ENCODE assay signal across 8 mouse cellular contexts in the genomic region with DNA sequence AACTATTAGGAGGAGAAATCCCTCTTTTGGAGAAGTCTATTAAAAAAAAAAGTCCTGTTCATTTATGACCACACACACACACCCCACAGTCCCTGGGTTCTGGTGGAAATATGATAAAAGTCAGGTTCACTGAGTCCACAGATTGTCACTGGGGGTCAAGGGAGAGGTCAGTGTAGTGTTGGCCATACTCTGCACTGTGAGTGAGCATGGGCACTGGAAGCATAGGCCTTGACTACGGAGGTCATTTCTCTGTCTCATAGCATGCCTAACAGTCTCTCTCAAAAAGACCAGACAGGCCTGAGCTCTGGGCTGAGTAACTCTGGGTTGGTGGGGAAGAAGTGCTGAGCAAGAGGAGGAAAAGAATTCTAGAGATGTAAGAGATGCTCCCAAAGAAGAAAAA. TPM values are rescaled to one million over a fixed set of nuclear protein-coding genes. Genes with fewer than 3 reads are reported as not detected.
DNase-seq lines count a peak whose midpoint lies in the region; ATAC-seq lines count a peak whose summit lies in the region.

No protein-coding gene starts in this region.

- no peak for ATAC-seq in kidney, embryonic 16.5 days (ENCODE audit: low FRiP score, low TSS enrichment)
- ATAC-seq in embryonic facial prominence, embryonic 15.5 days (ENCODE audit: insufficient number of reproducible peaks, low FRiP score, low TSS enrichment, low read depth) = no peak
- no peak for ATAC-seq in neural tube, embryonic 14.5 days (ENCODE audit: low read depth)

- no peak for DNase-seq in kidney, adult 18-20 months
- DNase-seq in limb, embryonic 10.5 days (ENCODE audit: low spot score) = no peak
- no peak for DNase-seq in layer of hippocampus, adult 9-11 months
- DNase-seq in thymus, postnatal 25 days = no peak
- DNase-seq in cerebellum, adult 11-12 months = no peak

- H3K9ac ChIP-seq in kidney, embryonic 16.5 days (replicated peaks; ENCODE audit: low read length) = peak overlapping the region; percentile 99; the same call in 1 of the 2 replicates
- no peak overlapping the region for H3K9ac ChIP-seq in embryonic facial prominence, embryonic 15.5 days
- H3K9ac ChIP-seq in neural tube, embryonic 14.5 days (replicated peaks; ENCODE audit: low read depth, low read length) = peak overlapping the region; percentile 100; the same call in 1 of the 2 replicates

- peak overlapping the region; percentile 98 for H3K4me3 ChIP-seq in kidney, embryonic 16.5 days (ENCODE audit: low read length)
- H3K4me3 ChIP-seq in embryonic facial prominence, embryonic 15.5 days (replicated peaks) = no peak overlapping the region
- peak overlapping the region; percentile 91 for H3K4me3 ChIP-seq in limb, embryonic 10.5 days
- peak overlapping the region; percentile 98 for H3K4me3 ChIP-seq in neural tube, embryonic 14.5 days (ENCODE audit: low read depth, low read length)

- no peaks in the 10 kb centered on the region for H3K27me3 ChIP-seq in kidney, embryonic 16.5 days (ENCODE audit: insufficient read depth, low read length)
- H3K27me3 ChIP-seq in embryonic facial prominence, embryonic 15.5 days = no peaks in the 10 kb centered on the region
- H3K27me3 ChIP-seq in limb, embryonic 10.5 days (ENCODE audit: low read depth, poor library complexity, severe bottlenecking) = peaks cover 6% of the 10 kb centered on the region
- peaks cover 3% of the 10 kb centered on the region; the same call in 1 of the 2 replicates for H3K27me3 ChIP-seq in neural tube, embryonic 14.5 days (ENCODE audit: control insufficient read depth, insufficient read depth, low read length)

- no peaks in the 10 kb centered on the region for H3K36me3 ChIP-seq in kidney, embryonic 16.5 days (ENCODE audit: insufficient read depth, low read length)
- H3K36me3 ChIP-seq in embryonic facial prominence, embryonic 15.5 days = no peaks in the 10 kb centered on the region
- H3K36me3 ChIP-seq in limb, embryonic 10.5 days = peaks cover 13% of the 10 kb centered on the region
- H3K36me3 ChIP-seq in neural tube, embryonic 14.5 days (ENCODE audit: control insufficient read depth, insufficient read depth, low read length) = no peaks in the 10 kb centered on the region

- H3K4me2 ChIP-seq in kidney, embryonic 16.5 days (replicated peaks; ENCODE audit: low read depth, low read length) = peak overlapping the region; percentile 69
- H3K4me2 ChIP-seq in embryonic facial prominence, embryonic 15.5 days (replicated peaks) = peak overlapping the region; percentile 70; the same call in 1 of the 2 replicates
- H3K4me2 ChIP-seq in neural tube, embryonic 14.5 days (ENCODE audit: low read depth, low read length) = peak overlapping the region; percentile 59

- 47% methylated on average over 1 of the region's 1 CpGs for WGBS in kidney, embryonic 16.5 days
- 84% methylated on average over 1 of the region's 1 CpGs for WGBS in embryonic facial prominence, embryonic 15.5 days
- 80% methylated on average over 1 of the region's 1 CpGs for WGBS in limb, embryonic 10.5 days
- WGBS in neural tube, embryonic 14.5 days = 68% methylated on average over 1 of the region's 1 CpGs

- H3K9me3 ChIP-seq in kidney, embryonic 16.5 days (ENCODE audit: low read length) = no peaks in the 10 kb centered on the region
- no peaks in the 10 kb centered on the region for H3K9me3 ChIP-seq in embryonic facial prominence, embryonic 15.5 days (replicated peaks)
- H3K9me3 ChIP-seq in limb, embryonic 10.5 days (replicated peaks) = no peaks in the 10 kb centered on the region
- H3K9me3 ChIP-seq in neural tube, embryonic 14.5 days (ENCODE audit: control insufficient read depth, low read length) = no peaks in the 10 kb centered on the region

- no peak overlapping the region for H3K27ac ChIP-seq in kidney, embryonic 16.5 days (ENCODE audit: low read length)
- H3K27ac ChIP-seq in embryonic facial prominence, embryonic 15.5 days (replicated peaks) = no peak overlapping the region
- H3K27ac ChIP-seq in limb, embryonic 10.5 days = peak overlapping the region; percentile 99; the same call in 1 of the 2 replicates
- H3K27ac ChIP-seq in neural tube, embryonic 14.5 days (ENCODE audit: low read depth, low read length) = no peak overlapping the region

- H3K4me1 ChIP-seq in kidney, embryonic 16.5 days (ENCODE audit: insufficient read depth, low read length) = peaks cover 37% of the 10 kb centered on the region
- H3K4me1 ChIP-seq in embryonic facial prominence, embryonic 15.5 days = peaks cover 14% of the 10 kb centered on the region
- H3K4me1 ChIP-seq in limb, embryonic 10.5 days = peaks cover 43% of the 10 kb centered on the region
- peaks cover 32% of the 10 kb centered on the region for H3K4me1 ChIP-seq in neural tube, embryonic 14.5 days (ENCODE audit: control insufficient read depth, insufficient read depth, low read length)

RNA-seq across cellular contexts. Expression of gene Tbxas1, which starts 1.9 kb away (rescaled TPM):
- polyA plus RNA-seq in kidney, embryonic 16.5 days (2015; fragmentation: Nextera tagmentation; extraction: Ambion mirVana) = 8.4 and 9.2 TPM in 2 replicates
- polyA plus RNA-seq in embryonic facial prominence, embryonic 15.5 days (2015; fragmentation: Nextera tagmentation; extraction: Ambion mirVana) = 2.5 and 2.6 TPM in 2 replicates
- 1.1 TPM in 2 replicates for polyA plus RNA-seq in limb, embryonic 10.5 days (2016; fragmentation: Nextera tagmentation; extraction: Ambion mirVana)
- polyA plus RNA-seq in neural tube, embryonic 14.5 days (2014; fragmentation: Nextera tagmentation; extraction: Ambion mirVana) = 1.7 and 2.0 TPM in 2 replicates

RNA-seq across cellular contexts. Expression of gene Hipk2, which starts 2.6 kb away (rescaled TPM):
- 28.0 and 32.8 TPM in 2 replicates for polyA plus RNA-seq in kidney, embryonic 16.5 days (2015; fragmentation: Nextera tagmentation; extraction: Ambion mirVana)
- 13.5 and 13.9 TPM in 2 replicates for polyA plus RNA-seq in embryonic facial prominence, embryonic 15.5 days (2015; fragmentation: Nextera tagmentation; extraction: Ambion mirVana)
- polyA plus RNA-seq in limb, embryonic 10.5 days (2016; fragmentation: Nextera tagmentation; extraction: Ambion mirVana) = 20.6 and 21.8 TPM in 2 replicates
- 38.9 and 41.4 TPM in 2 replicates for polyA plus RNA-seq in neural tube, embryonic 14.5 days (2014; fragmentation: Nextera tagmentation; extraction: Ambion mirVana)
